Mouse (Mus musculus) erythroblast, embryonic 14.5 days (primary cell): ENCODE measurements around the gene Mrpl48. TPM values are rescaled to one million over a fixed set of nuclear protein-coding genes. Genes with fewer than 3 reads are reported as not detected.
A peak's percentile ranks its signal among the peaks of the same experiment; 100 is the strongest.
"Not testable (repeated sequence)": the region's sequence is repeated elsewhere in the genome, so short reads cannot be mapped to it uniquely, and the experiment has no call there.

Source experiments
- H3K27me3 ChIP-seq: 2 replicates; pipeline ENCODE4 v1.6.1; 2012; ENCODE audit warnings: inconsistent platforms; ENCODE audit not compliant: control insufficient read depth
- H3K36me3 ChIP-seq: 2 replicates; pipeline ENCODE4 v1.6.1; 2012; ENCODE audit warnings: mild to moderate bottlenecking, inconsistent platforms; ENCODE audit not compliant: control insufficient read depth
- H3K4me1 ChIP-seq: 2 replicates; pipeline ENCODE4 v1.6.1; 2012; ENCODE audit warnings: inconsistent platforms; ENCODE audit not compliant: control insufficient read depth
- H3K4me3 ChIP-seq: replicated peaks from 2 replicates; pipeline ENCODE3; 2012; ENCODE audit warnings: moderate library complexity, mild to moderate bottlenecking, inconsistent platforms
- H3K9me3 ChIP-seq: 2 replicates; pipeline ENCODE4 v1.6.1; 2012; ENCODE audit warnings: low read length, inconsistent platforms, mixed read lengths; ENCODE audit not compliant: control insufficient read depth
- GATA1 ChIP-seq: IDR thresholded peaks from 2 replicates; pipeline ENCODE4 v1.6.1; 2012; ENCODE audit warnings: low read length, inconsistent platforms, mixed read lengths
- TAL1 ChIP-seq: IDR thresholded peaks from 3 replicates; pipeline ENCODE4 v1.6.1; 2012; ENCODE audit warnings: low read length, inconsistent platforms, mixed read lengths
- polyA plus RNA-seq: library from polyadenylated mRNA; stranded (reverse); fragments of >175 nt; gene quantifications from 2 replicates; pipeline ENCODE4 v1.2.3, GENCODE M21; 2012

Gene Mrpl48
- polyA plus RNA-seq, 1 experiment, result 0.27 TPM

DNA sequence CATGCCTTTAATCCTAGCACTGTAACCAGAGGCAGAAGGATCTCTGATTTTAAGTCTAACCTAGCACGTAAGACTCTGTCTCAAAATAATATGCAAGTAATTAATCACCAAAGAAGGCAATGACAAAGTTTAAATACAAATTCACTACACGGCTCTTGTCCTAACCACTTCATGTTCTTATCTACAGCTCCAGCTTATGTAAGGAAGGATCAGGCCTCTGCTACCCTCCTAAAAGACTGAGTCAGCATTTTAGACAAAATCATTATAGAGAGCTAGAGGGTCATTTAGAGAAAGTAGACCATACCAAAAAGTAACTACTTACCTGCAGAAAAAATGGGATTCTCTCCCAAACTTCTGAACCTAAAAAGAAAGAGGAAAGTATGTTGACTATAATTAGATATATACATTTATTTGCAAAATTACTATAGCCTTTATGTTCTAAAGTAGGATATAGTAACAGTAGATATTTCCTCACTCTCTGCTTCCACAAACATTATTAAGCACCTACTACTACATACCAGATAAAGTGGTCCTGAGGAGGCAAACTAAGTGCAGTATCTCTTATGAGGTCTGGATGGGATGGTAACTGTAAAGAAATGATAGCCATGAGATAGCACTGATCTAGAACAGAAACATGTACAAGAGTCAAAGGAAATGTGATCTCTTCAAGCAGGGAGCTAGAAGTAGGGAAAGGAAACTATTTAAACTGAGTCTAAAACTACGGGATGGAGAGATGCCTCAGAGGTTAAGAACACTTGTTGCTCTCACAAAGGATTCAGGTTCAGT is 37.0 kb downstream of the Mrpl48 start:
- peak; percentile 60; the same call in 1 of the 2 replicates for TF ChIP-seq GATA1
- TF ChIP-seq TAL1, result peak; percentile 57
- Histone ChIP-seq H3K4me3 (peak overlapping the region; percentile 6), H3K4me1 (peaks cover 81% of the 10 kb centered on the region), H3K36me3 (peaks cover 59% of the 10 kb centered on the region), H3K27me3 (no peaks in the 10 kb centered on the region), H3K9me3 (peaks cover 4% of the 10 kb centered on the region)

DNA sequence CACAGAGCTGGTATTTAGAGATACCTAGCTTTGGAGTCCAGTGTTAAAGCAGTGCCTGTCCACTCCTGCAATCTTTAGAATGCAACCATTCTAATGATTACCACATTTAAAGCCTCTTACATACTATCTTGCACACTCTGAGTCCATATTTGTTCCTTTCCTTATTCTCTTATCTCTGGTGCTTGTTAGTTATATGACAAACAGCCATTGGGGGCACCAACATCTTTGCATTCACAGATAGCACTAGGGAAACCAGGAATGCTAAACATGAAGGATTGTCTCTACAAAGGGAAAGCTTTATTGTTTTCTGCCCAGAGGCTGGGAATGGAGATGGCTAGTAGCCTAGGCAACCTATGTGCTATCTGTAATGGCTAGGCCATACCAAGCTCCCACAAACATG is 38.2 kb downstream of the Mrpl48 start:
- Histone ChIP-seq H3K27me3 (no peaks in the 10 kb centered on the region), H3K9me3 (peaks cover 4% of the 10 kb centered on the region), H3K36me3 (peaks cover 70% of the 10 kb centered on the region), H3K4me3 (no peak overlapping the region), H3K4me1 (peaks cover 85% of the 10 kb centered on the region)
- TF ChIP-seq TAL1, result peak; percentile 42; the same call in 1 of the 3 replicates
- peak; percentile 58 for TF ChIP-seq GATA1

DNA sequence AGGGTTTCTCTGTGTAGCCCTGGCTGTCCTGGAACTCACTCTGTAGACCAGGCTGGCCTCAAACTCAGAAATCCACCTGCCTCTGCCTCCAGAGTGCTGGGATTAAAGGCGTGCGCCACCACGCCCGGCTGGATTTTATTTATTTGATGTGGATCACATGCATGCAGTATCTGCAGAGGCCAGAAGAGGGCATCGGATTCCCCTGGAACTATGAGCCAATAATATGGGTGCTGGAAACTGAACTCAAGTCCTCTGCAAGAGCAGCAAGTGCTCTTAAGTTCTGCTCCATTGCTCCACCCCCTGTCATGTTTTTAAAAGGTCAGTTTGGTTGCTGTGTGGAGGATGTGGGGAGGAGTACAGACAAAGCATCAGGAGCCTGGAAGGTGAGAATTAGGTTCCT is 40.9 kb downstream of the Mrpl48 start:
- H3K27me3 ChIP-seq, H3K9me3 ChIP-seq, H3K4me3 ChIP-seq: not testable (repeated sequence)
- H3K4me1 ChIP-seq, result peaks cover 60% of the 10 kb centered on the region
- peaks cover 65% of the 10 kb centered on the region for H3K36me3 ChIP-seq

DNA sequence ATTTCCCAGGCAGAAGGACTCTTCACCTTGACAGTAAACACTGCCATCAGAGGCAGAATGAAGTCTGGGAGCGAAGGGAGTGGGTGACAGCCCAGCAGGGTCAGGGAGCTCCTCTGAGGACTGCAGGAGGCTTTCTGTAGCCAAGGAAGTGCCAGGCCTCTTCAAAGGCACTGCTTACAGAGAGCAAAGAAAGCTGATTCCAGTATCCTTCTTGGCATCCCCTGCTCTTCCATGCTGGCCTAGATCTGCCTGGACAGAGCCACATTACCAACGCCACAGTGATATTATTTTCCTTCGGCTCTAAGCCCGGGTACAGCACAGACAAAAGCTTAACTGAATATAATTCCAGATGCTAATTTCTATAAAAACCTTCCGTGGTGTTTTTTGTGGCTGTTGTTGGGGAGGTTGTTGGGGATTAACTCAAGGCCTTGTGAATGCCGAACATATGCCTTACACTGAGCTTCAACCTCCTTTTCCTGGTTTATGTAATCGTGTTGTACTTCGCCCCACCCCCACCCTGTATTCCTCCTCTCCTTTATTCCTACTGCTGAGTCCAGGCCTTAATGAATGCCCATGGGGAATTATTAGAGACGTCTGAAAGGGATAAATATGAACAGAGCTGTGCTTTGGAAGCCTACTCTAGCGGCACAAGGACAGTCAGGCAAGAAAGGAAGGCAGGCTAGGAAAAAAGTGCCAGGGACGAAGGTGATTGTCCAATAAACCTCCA is 46.1 kb downstream of the Mrpl48 start:
- Histone ChIP-seq H3K27me3 (no peaks in the 10 kb centered on the region), H3K4me1 (peaks cover 50% of the 10 kb centered on the region), H3K4me3 (no peak overlapping the region), H3K9me3 (no peaks in the 10 kb centered on the region), H3K36me3 (peaks cover 56% of the 10 kb centered on the region)
- TF ChIP-seq GATA1 (no peak), TAL1 (no peak)

DNA sequence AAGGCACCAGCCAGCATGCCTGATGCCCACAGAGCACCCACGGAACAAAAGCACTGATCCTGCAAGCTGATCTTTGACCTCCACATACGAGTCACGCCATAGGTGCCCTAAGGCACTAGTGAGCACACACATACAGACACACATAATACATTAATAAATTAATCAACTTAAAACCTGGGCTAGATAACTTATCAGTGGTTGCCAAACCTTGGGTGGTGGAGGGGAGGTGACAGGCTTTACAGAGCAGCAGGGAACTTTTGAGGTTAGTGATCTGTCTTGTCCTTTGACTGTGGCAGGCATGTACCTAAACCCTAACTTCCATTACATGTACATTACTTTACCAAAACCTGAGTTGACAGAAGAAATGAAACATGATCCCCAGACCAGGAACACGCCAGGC is 48.8 kb downstream of the Mrpl48 start:
- no peaks in the 10 kb centered on the region for H3K9me3 ChIP-seq
- peak overlapping the region; percentile 34 for H3K4me3 ChIP-seq
- H3K27me3 ChIP-seq, result no peaks in the 10 kb centered on the region
- peaks cover 39% of the 10 kb centered on the region for H3K36me3 ChIP-seq
- peaks cover 53% of the 10 kb centered on the region for H3K4me1 ChIP-seq
- TF ChIP-seq GATA1 (no peak), TAL1 (0 out of 3 replicates have a peak, but pooled peaks have one; percentile 18)

DNA sequence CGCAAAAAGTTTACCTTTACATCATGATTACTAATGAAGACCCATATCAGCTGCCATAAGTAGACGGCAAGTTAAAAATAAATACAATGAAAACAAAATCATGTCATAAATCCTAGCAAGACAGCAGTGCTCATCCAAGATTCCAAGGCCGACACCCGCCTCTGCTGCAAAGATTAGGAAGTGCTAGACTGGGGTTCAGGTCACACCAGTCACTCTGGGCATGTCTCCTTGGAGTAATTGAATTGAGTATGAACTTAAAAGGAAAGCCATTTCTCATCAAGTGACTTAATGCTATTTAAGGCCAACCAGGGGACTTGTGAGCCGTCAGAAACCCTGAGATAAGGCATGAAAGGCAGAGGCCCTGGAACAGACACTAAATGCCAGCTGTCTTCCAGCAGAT is 50.9 kb downstream of the Mrpl48 start:
- H3K36me3 ChIP-seq, result peaks cover 44% of the 10 kb centered on the region
- peaks cover 59% of the 10 kb centered on the region for H3K4me1 ChIP-seq
- TF ChIP-seq GATA1 (no peak), TAL1 (no peak)
- H3K9me3 ChIP-seq, result no peaks in the 10 kb centered on the region
- no peaks in the 10 kb centered on the region for H3K27me3 ChIP-seq
- H3K4me3 ChIP-seq, result no peak overlapping the region

DNA sequence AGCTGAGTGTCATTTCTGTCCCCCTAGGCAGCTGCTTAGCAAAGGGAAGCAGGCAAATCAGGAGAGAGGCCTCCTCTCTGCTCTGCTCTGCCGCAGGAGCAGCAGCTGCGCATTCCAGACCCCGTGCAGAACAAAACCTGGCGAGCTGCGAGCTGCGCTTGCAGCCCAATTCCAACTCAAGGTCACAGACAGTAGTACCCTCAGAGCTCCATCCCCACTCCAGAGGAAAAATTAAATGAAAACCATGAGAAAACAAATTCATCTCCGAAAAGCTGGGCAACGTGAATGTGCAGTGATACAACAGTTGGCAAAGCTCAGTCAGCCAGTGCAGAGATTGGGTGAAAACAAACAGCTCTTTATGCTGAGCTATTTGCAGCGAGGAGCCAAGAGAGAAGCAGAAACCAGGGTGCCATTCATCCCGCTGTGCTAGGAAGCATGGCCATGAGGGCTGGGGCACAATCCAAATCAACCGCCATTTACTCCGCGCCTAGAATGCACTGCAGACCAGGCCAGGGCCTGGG is 52.6 kb downstream of the Mrpl48 start:
- TF ChIP-seq GATA1 (no peak), TAL1 (no peak)
- H3K9me3 ChIP-seq, result no peaks in the 10 kb centered on the region
- H3K36me3 ChIP-seq, result peaks cover 43% of the 10 kb centered on the region

DNA sequence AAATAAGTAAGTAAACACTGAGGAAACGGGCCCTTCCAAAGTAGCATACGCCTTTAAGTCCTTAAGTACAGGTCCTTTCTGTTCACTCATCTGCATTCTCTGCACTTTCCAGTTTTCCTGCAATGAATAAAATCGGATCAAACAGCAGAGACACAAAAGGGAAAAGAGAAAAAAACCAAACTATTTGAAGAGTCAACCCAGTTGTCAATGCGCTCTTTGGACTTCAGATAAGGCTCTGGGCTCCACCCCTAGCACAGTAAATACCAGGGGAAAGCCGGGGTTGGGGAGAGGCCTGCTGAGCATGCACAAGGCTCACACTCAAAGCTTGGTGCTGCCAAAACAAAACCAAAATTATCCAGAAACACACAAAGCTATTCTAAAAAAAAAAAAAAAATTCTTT is 53.2 kb downstream of the Mrpl48 start:
- Histone ChIP-seq H3K36me3 (peaks cover 48% of the 10 kb centered on the region), H3K9me3 (no peaks in the 10 kb centered on the region)
- TF ChIP-seq GATA1 (no peak), TAL1 (no peak)

More for the DNA sequence above, 52.6 kb downstream of the Mrpl48 start:
- Histone ChIP-seq H3K4me3 (no peak overlapping the region), H3K4me1 (peaks cover 48% of the 10 kb centered on the region), H3K27me3 (no peaks in the 10 kb centered on the region)

DNA sequence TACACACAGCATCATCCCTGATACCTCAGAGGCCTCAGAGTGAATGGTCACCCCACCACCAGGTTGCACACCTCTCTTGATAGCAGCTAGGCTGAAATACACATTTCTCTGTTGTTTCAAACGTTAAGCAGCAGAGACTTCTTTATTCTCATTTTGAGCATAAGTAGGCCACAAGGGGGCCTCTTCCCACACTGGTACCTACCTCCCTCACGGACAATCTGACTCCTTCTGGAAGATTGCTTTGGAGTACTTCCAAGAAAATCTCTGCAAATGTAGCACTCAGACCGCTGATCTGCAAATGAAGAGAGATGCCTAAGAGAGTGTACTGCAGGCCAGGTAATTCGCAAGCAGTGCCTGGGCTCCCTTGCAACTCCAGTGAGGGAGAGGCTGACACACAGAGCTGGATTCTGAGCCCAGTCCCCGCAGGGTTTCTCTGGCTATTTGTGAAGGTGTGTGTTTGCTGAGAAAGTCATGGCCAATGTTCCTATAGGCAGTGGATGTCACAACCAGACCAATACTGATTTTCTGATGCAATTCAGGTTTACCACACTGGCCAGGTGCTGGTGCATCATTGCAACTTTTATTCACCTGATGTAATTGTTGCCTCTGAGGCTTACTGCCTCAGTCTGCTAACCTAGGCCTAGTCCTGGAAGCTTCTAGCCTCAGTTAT is 57.6 kb downstream of the Mrpl48 start:
- TF ChIP-seq TAL1 (no peak), GATA1 (no peak)
- H3K9me3 ChIP-seq, result no peaks in the 10 kb centered on the region
- no peak overlapping the region for H3K4me3 ChIP-seq
- H3K36me3 ChIP-seq, result peaks cover 61% of the 10 kb centered on the region
- H3K4me1 ChIP-seq, result peaks cover 18% of the 10 kb centered on the region
- H3K27me3 ChIP-seq, result no peaks in the 10 kb centered on the region

More for the DNA sequence above, 53.2 kb downstream of the Mrpl48 start:
- no peaks in the 10 kb centered on the region for H3K27me3 ChIP-seq
- H3K4me3 ChIP-seq, result no peak overlapping the region
- H3K4me1 ChIP-seq, result peaks cover 44% of the 10 kb centered on the region
